Mouse (Mus musculus) gastrocnemius, postnatal 25 days (tissue): ENCODE measurements around the gene Gm7145. TPM values are rescaled to one million over a fixed set of nuclear protein-coding genes. Genes with fewer than 3 reads are reported as not detected.
"Not testable (repeated sequence)": the region's sequence is repeated elsewhere in the genome, so short reads cannot be mapped to it uniquely, and the experiment has no call there.

ENCODE experiments used
- DNase-seq: peaks from one replicate; pipeline ENCODE4 v3.0.0; 2022
- long read RNA-seq, 2 experiments: library from polyadenylated mRNA; stranded (forward); transcript quantifications; one replicate each; pipeline ENCODE4 v2.0.0; 2021
- total RNA-seq, 2 experiments: library from RNA; stranded (reverse); gene quantifications; 1 replicate in 1 of 2; 2 replicates in 1 of 2; pipeline ENCODE4 v1.2.3; 2021

The Gm7145 gene
- not detected for total RNA-seq
- long read RNA-seq, experiment 1: 0 reads
- long read RNA-seq, experiment 2: 0 reads

DNA sequence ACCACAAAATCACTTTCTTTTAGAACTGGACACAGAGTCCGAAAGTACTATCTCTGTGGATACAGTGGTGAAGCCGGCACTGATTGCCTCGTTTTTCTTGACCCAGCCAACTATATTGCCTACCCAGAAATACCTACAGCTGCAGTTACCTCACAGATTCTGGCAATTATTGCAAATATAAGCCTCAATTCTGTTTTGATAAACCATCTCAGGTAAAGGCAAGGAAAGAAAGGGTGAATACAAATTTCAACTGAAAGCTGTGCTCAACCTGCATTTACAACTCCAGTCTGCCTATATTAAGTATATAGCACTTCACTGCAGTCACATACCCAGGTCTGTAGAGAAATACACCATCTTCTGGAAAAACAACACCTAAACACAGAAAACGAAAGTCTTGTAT is at the start of gene Gm7145:
Gene Gm7145 (plus strand): TSS at position 301 of the 400 bp plus-strand sequence.
- no peak for DNase-seq

DNA sequence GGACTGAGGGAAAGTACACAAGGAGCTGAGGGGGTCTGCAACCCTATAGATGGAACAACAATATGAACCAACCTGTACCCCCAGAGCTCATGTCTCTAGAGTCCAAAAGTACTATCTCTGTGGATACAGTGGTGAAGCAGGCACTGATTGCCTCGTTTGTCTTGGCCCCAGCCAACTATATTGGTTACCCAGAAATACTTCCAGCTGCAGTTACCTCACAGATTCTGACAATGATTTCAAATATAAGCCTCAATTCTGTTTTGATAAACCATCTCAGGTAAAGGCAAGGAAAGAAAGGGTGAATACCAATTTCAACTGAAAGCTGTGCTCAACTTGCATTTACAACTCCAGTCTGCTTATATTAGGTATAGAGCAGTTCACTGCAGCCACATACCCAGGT is 38.0 kb upstream of the Gm7145 start, which contains the start of gene Gm28168:
Gene Gm28168 (plus strand): TSS at position 301 of the 400 bp plus-strand sequence.
- not testable (repeated sequence) for DNase-seq

GRCm38 (mm10) chr1:118003876-118004275 is 38.1 kb downstream of the Gm7145 start:
- not testable (repeated sequence) for DNase-seq

- DNase-seq: not testable (repeated sequence)
Observed at GRCm38 (mm10) chr1:118012736-118013135, 47.0 kb downstream of the Gm7145 start.

Other genes starting within 250 kb of the Gm7145 start
- gene B020011L13Rik, start 184.8 kb upstream of the Gm7145 start, total RNA-seq: not detected
- gene Gm28360, start 135.9 kb upstream of the Gm7145 start, total RNA-seq: not detected
- gene Gm28168, start 37.9 kb upstream of the Gm7145 start, total RNA-seq: not detected
- not detected for gene Gm29106, start 210.6 kb downstream of the Gm7145 start, total RNA-seq